Mouse (Mus musculus): ENCODE measurements around the gene Abcc10. TPM values are rescaled to one million over a fixed set of nuclear protein-coding genes. Genes with fewer than 3 reads are reported as not detected.

Abcc10 gene
- polyA plus RNA-seq (2012), result 6.9 and 8.7 TPM in 2 replicates

DNA sequence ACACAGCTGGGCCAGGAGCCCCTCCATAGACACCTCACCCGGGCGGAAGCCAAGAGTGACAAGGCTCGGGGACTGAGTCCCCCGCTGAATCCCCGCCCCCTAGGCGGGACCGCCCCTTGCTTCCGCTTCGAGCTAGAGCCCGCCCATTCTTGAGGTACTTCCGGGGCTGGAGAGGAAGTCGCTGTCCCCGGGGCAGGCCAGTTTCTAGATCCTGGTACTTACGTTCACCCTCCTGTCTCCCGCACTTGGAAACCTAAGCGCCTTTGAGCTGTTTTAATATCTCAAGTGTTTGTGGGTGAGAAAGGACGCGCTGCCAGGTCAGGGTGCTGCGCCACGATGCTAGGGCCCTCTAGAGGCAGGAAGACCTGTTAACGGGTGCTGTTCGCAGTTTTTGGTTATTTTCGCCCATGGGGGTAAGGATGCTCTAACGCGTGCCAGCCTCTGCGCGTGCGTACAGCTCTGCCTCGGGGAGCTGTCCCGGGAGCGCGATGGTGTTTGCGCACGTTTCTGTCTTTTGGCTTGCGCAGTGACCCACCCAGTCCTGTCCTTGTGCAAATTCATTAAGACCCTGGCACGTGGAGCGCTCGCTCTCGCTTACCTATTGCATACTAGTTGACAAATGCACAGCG is at the start of gene Abcc10:
Gene Abcc10, minus strand, starts transcription at position 447 of the 629 bp plus-strand sequence.

DNA sequence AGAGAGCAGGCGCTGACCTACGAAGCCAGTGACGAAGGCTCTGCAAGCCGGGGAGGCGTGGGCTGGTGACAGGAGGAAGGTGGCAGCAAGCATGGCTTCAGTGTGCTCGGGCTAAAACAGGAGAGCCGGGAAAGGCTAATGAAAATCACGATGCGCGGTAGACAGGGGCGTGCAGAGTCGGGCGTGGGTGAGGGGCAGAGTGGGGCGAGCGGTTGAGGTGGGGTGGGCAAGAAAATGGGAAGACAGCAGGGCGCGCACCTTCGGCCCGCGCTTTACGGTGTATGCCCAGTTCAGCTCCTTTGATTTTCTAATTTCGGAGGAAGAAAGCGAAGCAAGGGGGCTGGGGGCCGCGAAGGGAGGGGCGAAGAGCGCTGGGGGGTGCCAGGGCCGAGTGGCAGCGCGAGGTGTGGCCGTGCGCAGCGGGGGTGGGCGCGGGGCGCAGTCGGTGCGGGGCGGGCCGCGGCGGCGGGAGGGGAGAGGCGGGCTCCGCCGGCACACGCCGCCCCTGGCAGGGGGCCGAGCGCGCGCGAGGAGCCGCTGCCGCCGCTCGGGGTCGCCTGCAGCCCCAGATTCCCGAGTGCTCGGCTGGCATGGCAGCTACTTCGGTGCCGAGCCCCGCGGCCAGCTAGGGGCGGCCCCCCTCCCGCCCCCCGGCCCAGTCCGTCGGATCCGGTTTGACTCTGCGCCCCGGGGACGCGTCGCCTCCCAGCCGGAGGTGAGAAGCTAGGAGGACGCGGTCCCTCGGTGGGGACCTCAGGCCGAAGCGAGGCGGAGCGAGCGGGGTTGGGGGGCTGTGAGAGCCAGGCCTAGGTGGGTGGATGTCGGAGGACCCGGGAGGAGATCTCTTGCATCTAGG is 30.6 kb downstream of the Abcc10 start, which contains the start of gene Dlk2:
Gene Dlk2, plus strand, starts transcription at position 58 of the 856 bp plus-strand sequence.

DNA sequence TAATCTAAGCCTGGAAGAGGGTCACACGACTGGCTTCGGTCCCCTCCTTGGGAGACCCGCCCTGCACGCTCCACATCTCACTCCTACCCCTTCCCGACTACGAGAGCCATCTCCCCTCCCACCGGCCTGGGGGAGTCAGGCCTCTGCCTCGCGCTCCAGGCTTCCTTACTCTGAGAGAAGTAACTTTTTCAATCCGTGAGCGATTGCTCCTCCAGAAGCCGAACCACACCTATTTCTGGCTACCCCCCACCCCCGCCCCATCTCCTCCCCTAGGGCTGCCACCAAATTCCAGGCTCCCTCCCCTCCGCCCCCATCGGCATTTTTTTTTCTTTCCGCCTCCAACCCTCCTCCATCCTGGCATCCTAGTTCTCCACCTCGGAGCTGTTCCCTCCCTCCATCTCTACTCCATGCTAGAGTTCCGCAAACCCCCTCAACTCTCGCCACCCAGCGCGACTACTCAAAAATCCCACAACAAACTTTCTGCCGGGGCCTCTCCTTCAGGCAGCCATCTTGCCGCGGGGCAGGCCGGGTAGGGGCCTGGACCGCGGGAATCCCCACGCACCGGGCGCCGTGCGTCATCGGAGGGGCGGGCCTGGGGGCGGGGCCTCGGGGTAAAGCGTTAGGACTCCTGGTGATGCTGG is 45.5 kb downstream of the Abcc10 start, which contains the start of gene Tjap1:
Gene Tjap1, minus strand, starts transcription at position 544 of the 641 bp plus-strand sequence.

DNA sequence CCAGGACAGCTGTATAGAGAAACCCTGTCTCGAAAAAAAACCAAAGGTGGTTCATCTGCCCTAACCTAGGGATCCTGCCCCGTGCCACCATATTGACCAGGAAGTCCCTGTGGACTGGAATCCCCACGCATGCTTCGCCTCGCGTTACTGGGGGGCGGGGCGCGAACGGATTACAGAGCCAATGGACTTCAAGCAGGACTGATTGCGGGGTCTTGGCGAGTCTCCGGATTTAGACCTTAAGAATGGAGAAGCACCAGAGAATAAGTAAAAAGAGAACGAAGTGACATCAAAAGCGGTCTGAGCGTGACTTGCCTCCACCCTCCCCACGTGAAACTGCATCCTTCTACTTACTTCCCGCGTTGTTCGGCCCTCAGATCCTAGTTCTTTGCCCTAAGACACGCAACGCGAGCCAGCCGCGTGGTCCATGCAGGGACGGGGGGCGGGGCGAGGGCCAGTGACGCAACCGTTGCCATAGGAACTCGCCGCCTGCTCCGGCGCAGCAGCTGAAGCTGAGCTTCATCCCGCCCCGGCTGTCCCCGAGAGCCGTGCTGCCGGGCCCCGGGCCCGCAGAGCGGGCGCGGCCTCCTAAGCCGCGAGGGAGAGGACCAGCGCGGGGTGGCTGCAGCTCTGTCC is 74.6 kb downstream of the Abcc10 start, which contains the start of gene Lrrc73:
Gene Lrrc73, plus strand, starts transcription at position 80 of the 633 bp plus-strand sequence.

Other genes with a start within 250 kb of the Abcc10 start
- gene Mrps18a, start 217.4 kb downstream of the Abcc10 start, polyA plus RNA-seq (2012), result 90.0 and 93.5 TPM in 2 replicates
- 0.23 and 0.36 TPM in 2 replicates for gene Rsph9, start 184.1 kb downstream of the Abcc10 start, polyA plus RNA-seq (2012)
- gene Mad2l1bp, start 174.8 kb downstream of the Abcc10 start, polyA plus RNA-seq (2012), result 11.5 and 11.8 TPM in 2 replicates
- 112 and 139 TPM in 2 replicates for gene Gtpbp2, start 167.3 kb downstream of the Abcc10 start, polyA plus RNA-seq (2012)
- 0.82 and 1.4 TPM in 2 replicates for gene Polh, start 125.7 kb downstream of the Abcc10 start, polyA plus RNA-seq (2012)
- 16.9 and 17.7 TPM in 2 replicates for gene Xpo5, start 125.6 kb downstream of the Abcc10 start, polyA plus RNA-seq (2012)
- 21.2 and 31.5 TPM in 2 replicates for gene Polr1c, start 80.3 kb downstream of the Abcc10 start, polyA plus RNA-seq (2012)
- gene Yipf3, start 80.3 kb downstream of the Abcc10 start, polyA plus RNA-seq (2012), result 168 and 176 TPM in 2 replicates
- 2.4 and 4.3 TPM in 2 replicates for gene Lrrc73, start 74.8 kb downstream of the Abcc10 start, polyA plus RNA-seq (2012)
- 80.2 and 88.3 TPM in 2 replicates for gene Tjap1, start 45.3 kb downstream of the Abcc10 start, polyA plus RNA-seq (2012)
- 0.73 and 0.76 TPM in 2 replicates for gene Dlk2, start 30.9 kb downstream of the Abcc10 start, polyA plus RNA-seq (2012)
- gene Zfp318, start 55.4 kb upstream of the Abcc10 start, polyA plus RNA-seq (2012), result 1.9 and 4.1 TPM in 2 replicates
- gene Crip3, start 100.6 kb upstream of the Abcc10 start, polyA plus RNA-seq (2012), result not detected in 2 replicates
- gene Slc22a7, start 110.1 kb upstream of the Abcc10 start, polyA plus RNA-seq (2012), result not detected in 2 replicates
- gene Ttbk1, start 159.3 kb upstream of the Abcc10 start, polyA plus RNA-seq (2012), result 0.12 and 0.29 TPM in 2 replicates
- 30.7 and 40.0 TPM in 2 replicates for gene Dnph1, start 168.4 kb upstream of the Abcc10 start, polyA plus RNA-seq (2012)
- 23.6 and 36.5 TPM in 2 replicates for gene Cul9, start 218.0 kb upstream of the Abcc10 start, polyA plus RNA-seq (2012)
- 174 and 199 TPM in 2 replicates for gene Srf, start 227.8 kb upstream of the Abcc10 start, polyA plus RNA-seq (2012)